Mouse (Mus musculus): Measurements from ENCODE around the gene Nod1. TPM values are rescaled to one million over a fixed set of nuclear protein-coding genes. Genes with fewer than 3 reads are reported as not detected.

Gene Nod1
- polyA plus RNA-seq, 1 experiment = 18.3 TPM

DNA sequence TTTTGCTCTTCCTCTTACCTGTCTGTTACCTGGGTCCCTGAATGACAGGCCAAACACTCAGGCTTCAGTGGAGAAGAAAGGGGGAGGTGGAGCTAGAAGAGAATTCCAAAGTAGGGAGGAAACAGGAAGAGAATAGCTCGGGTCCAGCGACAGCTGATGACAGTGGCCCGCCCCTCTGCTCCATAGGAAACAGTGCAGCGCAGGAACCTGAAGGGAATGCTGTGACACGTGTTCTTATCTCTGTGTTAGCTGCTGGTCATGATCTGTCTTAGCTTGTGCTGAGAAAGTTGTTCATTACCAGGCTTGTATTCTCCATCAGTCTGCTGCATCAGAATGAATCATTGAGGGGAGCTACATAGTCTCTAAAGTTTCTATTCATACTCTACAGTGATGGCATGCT is 95.6 kb downstream of the Nod1 start:
- Histone ChIP-seq H3K4me3 (ENCODE audit: control insufficient read depth, insufficient read depth, low read length) (no peak overlapping the region), H3K4me1 (replicated peaks; ENCODE audit: control insufficient read depth, insufficient read depth, low read length) (no peaks in the 10 kb centered on the region), H3K27me3 (ENCODE audit: control insufficient read depth, insufficient read depth, low read length) (no peaks in the 10 kb centered on the region), H3K36me3 (ENCODE audit: control insufficient read depth, insufficient read depth, low read length) (peaks cover 14% of the 10 kb centered on the region), H3K27ac (ENCODE audit: control insufficient read depth, insufficient read depth, low read length) (no peak overlapping the region)
- no peak for DNase-seq
- no peak for TF ChIP-seq POLR2A (IDR thresholded peaks at IDR 0.05; ENCODE audit: control insufficient read depth, extremely low read depth, insufficient read depth, low read length, poor library complexity)
- no peak for TF ChIP-seq CTCF (IDR thresholded peaks at IDR 0.05; ENCODE audit: borderline replicate concordance, control insufficient read depth, extremely low read depth, insufficient read depth, low read length, poor library complexity)
- WGBS = 88% methylated on average over 5 of the region's 5 CpGs

Other genes with a start within 250 kb of the Nod1 start
- gene Znrf2, start 155.7 kb downstream of the Nod1 start, polyA plus RNA-seq (2012; rRNA removed) = 17.5 and 20.9 TPM in 2 replicates
- 1.2 and 1.8 TPM in 2 replicates for gene Ggct, start 20.3 kb upstream of the Nod1 start, polyA plus RNA-seq (2012; rRNA removed)
- 40.1 and 44.9 TPM in 2 replicates for gene Gars, start 65.4 kb upstream of the Nod1 start, polyA plus RNA-seq (2012; rRNA removed)
- 0.36 and 3.1 TPM in 2 replicates for gene Crhr2, start 160.4 kb upstream of the Nod1 start, polyA plus RNA-seq (2012; rRNA removed)
- gene Inmt, start 202.4 kb upstream of the Nod1 start, polyA plus RNA-seq (2012; rRNA removed) = 3.3 and 20.8 TPM in 2 replicates
- gene Mindy4, start 230.8 kb upstream of the Nod1 start, polyA plus RNA-seq (2012; rRNA removed) = 9.0 and 9.2 TPM in 2 replicates

All from thymus, adult 2 months (tissue).